Mouse (Mus musculus) left cerebral cortex, adult 18-20 months (tissue): Measurements from ENCODE around the gene Cdh23. TPM values are rescaled to one million over a fixed set of nuclear protein-coding genes. Genes with fewer than 3 reads are reported as not detected.
"Not testable (repeated sequence)": the region's sequence is repeated elsewhere in the genome, so short reads cannot be mapped to it uniquely, and the experiment has no call there.

Experiments used
- DNase-seq, 2 experiments: peaks; one replicate each; pipeline ENCODE4 v3.0.0; 2021 to 2022; ENCODE audit warnings: low spot score in 2 of 2, mixed read lengths in 1 of 2
- long read RNA-seq, 2 experiments: library from polyadenylated mRNA; stranded (forward); transcript quantifications; one replicate each; pipeline ENCODE4 v2.0.0; 2021
- total RNA-seq, 2 experiments: library from RNA; stranded (reverse); gene quantifications; 2 replicates each; pipeline ENCODE4 v1.2.3; 2021

Gene Cdh23
- 1 to 10 TPM; 2.1 to 2.2 TPM for total RNA-seq
- long read RNA-seq, experiment 1, partial matches to known transcripts = 1 of 2 reads
- long read RNA-seq, experiment 1, other reads (novel, unspliced or antisense) = 1 of 2 reads
- long read RNA-seq, experiment 2, partial matches to known transcripts = 0 of 1 reads
- long read RNA-seq, experiment 2, other reads (novel, unspliced or antisense) = 1 of 1 reads

- DNase-seq = no peak
Observed at GRCm38 (mm10) chr10:60696390-60696789, at the start of gene Cdh23. Gene Cdh23 (minus strand): TSS chr10:60696490.

GRCm38 (mm10) chr10:60744543-60745290 lies 48.4 kb upstream of the Cdh23 start:
- no peak for DNase-seq

- DNase-seq = no peak
Observed at GRCm38 (mm10) chr10:60743681-60744080, 47.4 kb upstream of the Cdh23 start.

- DNase-seq = no peak
Observed at GRCm38 (mm10) chr10:60742942-60743341, 46.7 kb upstream of the Cdh23 start.

GRCm38 (mm10) chr10:60742296-60742695 lies 46.0 kb upstream of the Cdh23 start:
- not testable (repeated sequence) for DNase-seq

GRCm38 (mm10) chr10:60741435-60741834 lies 45.1 kb upstream of the Cdh23 start:
- DNase-seq = no peak

- no peak for DNase-seq
Observed at GRCm38 (mm10) chr10:60739619-60740363, 43.5 kb upstream of the Cdh23 start.

GRCm38 (mm10) chr10:60737886-60738640 lies 41.8 kb upstream of the Cdh23 start:
- DNase-seq = no peak

- DNase-seq = no peak
Observed at GRCm38 (mm10) chr10:60737169-60737728, 41.0 kb upstream of the Cdh23 start.

GRCm38 (mm10) chr10:60735737-60736136 lies 39.4 kb upstream of the Cdh23 start:
- DNase-seq = no peak

GRCm38 (mm10) chr10:60733471-60733870 lies 37.2 kb upstream of the Cdh23 start:
- no peak for DNase-seq

GRCm38 (mm10) chr10:60732397-60732861 lies 36.1 kb upstream of the Cdh23 start:
- DNase-seq = peak in 1 of 2 experiments; percentile 12

- no peak for DNase-seq
Observed at GRCm38 (mm10) chr10:60731742-60732141, 35.5 kb upstream of the Cdh23 start.

GRCm38 (mm10) chr10:60727301-60727700 lies 31.0 kb upstream of the Cdh23 start:
- no peak for DNase-seq

- DNase-seq = no peak
Observed at GRCm38 (mm10) chr10:60726896-60727295, 30.6 kb upstream of the Cdh23 start.

GRCm38 (mm10) chr10:60724496-60724895 lies 28.2 kb upstream of the Cdh23 start:
- no peak for DNase-seq

GRCm38 (mm10) chr10:60723345-60723744 lies 27.1 kb upstream of the Cdh23 start:
- DNase-seq = no peak

GRCm38 (mm10) chr10:60721640-60722039 lies 25.4 kb upstream of the Cdh23 start:
- DNase-seq = no peak

- DNase-seq = no peak
Observed at GRCm38 (mm10) chr10:60720461-60720860, 24.2 kb upstream of the Cdh23 start.

- no peak for DNase-seq
Observed at GRCm38 (mm10) chr10:60718491-60718890, 22.2 kb upstream of the Cdh23 start.

- no peak for DNase-seq
Observed at GRCm38 (mm10) chr10:60716449-60716848, 20.2 kb upstream of the Cdh23 start.
